Mouse (Mus musculus) liver, adult (tissue): Measurements from ENCODE around the gene Gm43552.

ENCODE experiments used
- GATA4 ChIP-seq: IDR thresholded peaks from 2 replicates; pipeline ENCODE4 v1.6.1; 2014; ENCODE audit warnings: mild to moderate bottlenecking, low read length; ENCODE audit not compliant: insufficient replicate concordance

Gm43552 gene

GRCm38 (mm10) chr5:65425251-65425650 lies 67.4 kb downstream of the Gm43552 start:
- peak; percentile 79 for TF ChIP-seq GATA4

GRCm38 (mm10) chr5:65424215-65424614 lies 68.4 kb downstream of the Gm43552 start:
- TF ChIP-seq GATA4: peak; percentile 89

GRCm38 (mm10) chr5:65422803-65423202 lies 69.8 kb downstream of the Gm43552 start:
- TF ChIP-seq GATA4: no peak

- peak; percentile 44; the same call in 1 of the 2 replicates for TF ChIP-seq GATA4
Observed at GRCm38 (mm10) chr5:65420822-65421221, 71.8 kb downstream of the Gm43552 start.

GRCm38 (mm10) chr5:65419136-65419535 lies 73.5 kb downstream of the Gm43552 start:
- TF ChIP-seq GATA4: no peak

- TF ChIP-seq GATA4: peak; percentile 91; the same call in 1 of the 2 replicates
Observed at GRCm38 (mm10) chr5:65415653-65416458, 76.8 kb downstream of the Gm43552 start.

GRCm38 (mm10) chr5:65407989-65408388 lies 84.6 kb downstream of the Gm43552 start:
- TF ChIP-seq GATA4: no peak

- TF ChIP-seq GATA4: no peak
Observed at GRCm38 (mm10) chr5:65401251-65401994, 91.2 kb downstream of the Gm43552 start.

- TF ChIP-seq GATA4: no peak
Observed at GRCm38 (mm10) chr5:65394425-65394824, 98.2 kb downstream of the Gm43552 start.

GRCm38 (mm10) chr5:65391753-65392152 lies 100.9 kb downstream of the Gm43552 start:
- TF ChIP-seq GATA4: no peak

GRCm38 (mm10) chr5:65390648-65391644 lies 101.7 kb downstream of the Gm43552 start, which contains the start of the genes Rpl9 and Lias:
Gene Rpl9, minus strand, starts transcription at chr5:65391444.
Gene Lias, plus strand, starts transcription at chr5:65391497.
- TF ChIP-seq GATA4: peak; percentile 73; the same call in 1 of the 2 replicates

- no peak for TF ChIP-seq GATA4
Observed at GRCm38 (mm10) chr5:65387008-65387867, 105.4 kb downstream of the Gm43552 start.

GRCm38 (mm10) chr5:65385704-65386103 lies 106.9 kb downstream of the Gm43552 start:
- TF ChIP-seq GATA4: no peak
